Mouse (Mus musculus) kidney, postnatal 0 days (tissue): ENCODE results near the gene Rex1bd. TPM values are rescaled to one million over a fixed set of nuclear protein-coding genes. Genes with fewer than 3 reads are reported as not detected.

ENCODE experiments used
- ATAC-seq: fragments of 200-750 bp; cut with Nextera tagmentation; replicated peaks from 2 replicates; pipeline ENCODE4 v1.8.0; 2017; ENCODE audit warnings: low read depth, moderate number of reproducible peaks, moderate TSS enrichment, moderate library complexity; ENCODE audit not compliant: low FRiP score
- DNase-seq: peaks from one replicate; pipeline ENCODE4 v3.0.0-alpha.2; 2016; ENCODE audit warnings: low spot score
- H3K27ac ChIP-seq: fragments of 300-500 bp; sonication (generic); 2 replicates; pipeline ENCODE4 v1.5.1; 2014; ENCODE audit warnings: mild to moderate bottlenecking
- H3K27me3 ChIP-seq: fragments of 300-500 bp; sonication (generic); 2 replicates; pipeline ENCODE4 v1.6.1; 2014; ENCODE audit warnings: low read length, mixed read lengths; ENCODE audit not compliant: insufficient read depth
- H3K36me3 ChIP-seq: fragments of 300-500 bp; sonication (generic); 2 replicates; pipeline ENCODE4 v1.6.1; 2014; ENCODE audit warnings: low read length, mixed read lengths; ENCODE audit not compliant: insufficient read depth
- H3K4me1 ChIP-seq: fragments of 300-500 bp; sonication (generic); replicated peaks from 2 replicates; pipeline ENCODE4 v1.6.1; 2014; ENCODE audit warnings: antibody characterized with exemption, low read length, mixed read lengths; ENCODE audit not compliant: insufficient read depth
- H3K4me2 ChIP-seq: fragments of 300-500 bp; sonication (generic); 2 replicates; pipeline ENCODE4 v1.6.1; 2014; ENCODE audit warnings: mild to moderate bottlenecking, low read length, moderate library complexity, mixed read lengths
- H3K4me3 ChIP-seq: fragments of 300-500 bp; sonication (generic); replicated peaks from 2 replicates; pipeline ENCODE4 v1.5.1; 2014; ENCODE audit warnings: low read depth, low read length
- H3K9ac ChIP-seq: fragments of 300-500 bp; sonication (generic); 2 replicates; pipeline ENCODE4 v1.6.1; 2014; ENCODE audit warnings: low read depth, low read length
- H3K9me3 ChIP-seq: fragments of 300-500 bp; sonication (generic); replicated peaks from 2 replicates; pipeline ENCODE4 v1.6.1; 2016; ENCODE audit warnings: low read length, inconsistent platforms, mixed read lengths
- CTCF ChIP-seq: IDR thresholded peaks from 2 replicates; pipeline ENCODE4 v1.5.1; 2016; ENCODE audit warnings: antibody characterized with exemption, low read depth, mild to moderate bottlenecking, moderate library complexity
- WGBS: fragments of 180-500 bp; shearing (Covaris S2); extraction: QIAGEN DNeasy Blood & Tissue Kit; methylation state at CpG from one replicate; pipeline ENCODE4 v1.1.7; 2014; 5-methylcytosine and 5-hydroxymethylcytosine counted together
- polyA plus RNA-seq: library from polyadenylated mRNA; unstranded; fragments of >200 nt; fragmentation: Nextera tagmentation; extraction: Ambion mirVana; gene quantifications from 2 replicates; pipeline ENCODE4 v1.2.1, GENCODE M21; 2015

Rex1bd gene
- polyA plus RNA-seq, 1 experiment from 2014 or later = 140 TPM

DNA sequence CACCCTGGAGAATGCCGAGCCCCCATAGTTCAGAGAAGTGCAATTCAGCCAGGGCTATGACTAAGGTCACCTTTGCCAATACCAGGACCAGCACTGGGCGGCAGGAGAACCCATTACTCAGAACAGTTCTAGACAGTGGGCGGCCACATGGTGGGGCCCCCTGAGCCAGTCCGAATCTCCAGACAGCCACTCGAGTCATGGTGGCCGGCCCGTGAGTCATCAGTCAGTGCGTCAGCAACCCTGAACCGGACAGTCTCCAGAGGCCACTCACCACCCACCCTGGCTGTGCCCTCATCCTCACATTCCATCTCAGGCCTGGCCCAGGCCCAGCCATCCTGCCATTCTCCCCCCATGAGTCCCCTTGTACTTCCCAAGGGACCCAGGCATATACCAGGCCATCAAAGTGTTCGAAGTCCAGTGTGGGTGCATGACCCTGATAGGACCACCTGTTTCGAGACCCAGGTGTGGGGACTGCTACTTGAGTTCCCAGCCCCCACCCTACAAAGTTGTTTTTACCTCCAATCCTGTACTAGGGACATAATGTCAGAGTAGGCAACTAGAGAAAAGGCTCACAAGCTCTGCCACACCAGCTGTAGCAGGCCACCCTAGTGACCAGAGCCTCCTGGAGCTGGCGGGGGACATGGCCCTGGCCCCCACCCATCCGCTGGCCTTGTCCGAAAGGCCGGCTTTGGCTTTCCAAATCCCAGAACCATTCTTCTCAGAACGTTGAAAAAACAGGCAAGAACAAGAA is 44.6 kb downstream of the Rex1bd start:
- Histone ChIP-seq H3K9ac (no peak overlapping the region), H3K27ac (no peak overlapping the region), H3K9me3 (no peaks in the 10 kb centered on the region), H3K4me1 (0 out of 2 replicates have a peak, but pooled peaks cover 3% of the 10 kb centered on the region), H3K36me3 (0 out of 2 replicates have a peak, but pooled peaks cover 2% of the 10 kb centered on the region), H3K4me2 (no peak overlapping the region), H3K27me3 (no peaks in the 10 kb centered on the region), H3K4me3 (no peak overlapping the region)
- TF ChIP-seq CTCF = no peak
- no peak for DNase-seq
- WGBS = 83% methylated on average over 16 of the region's 16 CpGs
- ATAC-seq = 0 out of 2 replicates have a peak, but pooled peaks have one; percentile 11

DNA sequence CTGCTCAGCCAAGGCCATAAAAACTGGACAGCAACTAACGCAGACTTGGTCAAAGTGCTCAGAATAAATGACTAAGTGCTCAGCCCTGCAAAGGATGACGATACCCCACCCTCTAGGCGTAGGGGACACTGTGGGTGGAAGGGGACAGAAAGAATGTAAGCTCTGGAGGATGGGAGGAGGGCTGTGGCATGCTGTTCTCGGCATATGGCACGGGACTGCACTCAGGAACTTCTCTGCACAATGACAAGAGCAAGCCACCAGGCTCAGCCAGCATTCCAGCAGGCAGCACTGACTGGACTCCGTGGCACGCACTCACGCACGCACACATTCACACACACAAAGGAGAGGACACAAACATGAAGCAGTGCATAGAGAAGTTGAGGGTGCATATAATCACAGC is 45.9 kb downstream of the Rex1bd start:
- Histone ChIP-seq H3K27me3 (no peaks in the 10 kb centered on the region), H3K9ac (no peak overlapping the region), H3K36me3 (no peaks in the 10 kb centered on the region), H3K4me3 (no peak overlapping the region), H3K27ac (no peak overlapping the region), H3K4me2 (no peak overlapping the region), H3K9me3 (no peaks in the 10 kb centered on the region), H3K4me1 (no peaks in the 10 kb centered on the region)
- WGBS = 68% methylated on average over 9 of the region's 9 CpGs
- no peak for DNase-seq
- TF ChIP-seq CTCF = no peak
- ATAC-seq = no peak

DNA sequence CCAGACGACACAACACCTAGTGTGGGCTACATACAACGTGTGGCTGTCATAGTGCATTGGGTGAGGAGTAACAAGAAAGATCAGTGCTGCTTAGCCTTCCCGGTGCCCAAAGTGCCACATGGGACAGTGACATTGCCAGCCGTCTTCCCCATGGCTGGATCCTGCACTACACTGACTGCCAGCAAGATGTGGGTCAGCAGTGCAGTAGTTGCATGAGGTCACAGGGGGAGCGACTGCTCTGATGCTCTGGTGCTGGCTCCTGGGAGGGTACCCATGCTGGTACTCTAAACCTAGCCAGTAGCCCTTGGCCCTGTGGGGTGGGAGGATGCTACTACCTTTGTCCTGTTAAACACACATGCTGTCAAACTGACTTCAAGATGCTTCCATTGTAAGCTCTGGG is 46.4 kb downstream of the Rex1bd start:
- H3K4me1 ChIP-seq = no peaks in the 10 kb centered on the region
- ATAC-seq (no peak), DNase-seq (no peak)
- no peak overlapping the region for H3K9ac ChIP-seq
- no peaks in the 10 kb centered on the region for H3K36me3 ChIP-seq
- WGBS = 94% methylated on average over 5 of the region's 5 CpGs
- H3K27me3 ChIP-seq = no peaks in the 10 kb centered on the region
- TF ChIP-seq CTCF = no peak
- H3K27ac ChIP-seq = no peak overlapping the region
- no peak overlapping the region for H3K4me2 ChIP-seq
- no peaks in the 10 kb centered on the region for H3K9me3 ChIP-seq
- no peak overlapping the region for H3K4me3 ChIP-seq

DNA sequence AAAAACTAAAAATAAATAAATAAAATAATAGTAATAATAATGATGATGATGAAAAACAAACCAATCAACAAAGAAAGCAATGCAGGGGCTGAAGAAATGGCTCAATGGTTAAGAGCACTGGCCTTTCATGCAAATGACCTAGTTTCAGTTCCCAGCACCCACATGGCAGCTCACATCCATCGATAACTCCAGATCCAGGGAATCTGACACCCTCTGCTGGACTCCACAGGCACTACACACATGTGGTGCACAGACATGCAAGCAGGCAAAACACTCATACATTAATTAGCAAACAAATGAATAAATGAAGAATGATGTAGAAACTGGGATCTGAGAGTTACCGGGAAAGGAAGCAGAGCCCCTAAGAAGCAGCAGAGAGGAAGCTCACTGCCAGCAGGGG is 46.9 kb downstream of the Rex1bd start:
- Histone ChIP-seq H3K9me3 (no peaks in the 10 kb centered on the region), H3K4me2 (no peak overlapping the region), H3K4me1 (no peaks in the 10 kb centered on the region), H3K27ac (no peak overlapping the region), H3K27me3 (no peaks in the 10 kb centered on the region), H3K36me3 (no peaks in the 10 kb centered on the region), H3K9ac (no peak overlapping the region), H3K4me3 (no peak overlapping the region)
- DNase-seq (no peak), ATAC-seq (no peak)
- WGBS = 90% methylated on average over 2 of the region's 2 CpGs
- no peak for TF ChIP-seq CTCF

DNA sequence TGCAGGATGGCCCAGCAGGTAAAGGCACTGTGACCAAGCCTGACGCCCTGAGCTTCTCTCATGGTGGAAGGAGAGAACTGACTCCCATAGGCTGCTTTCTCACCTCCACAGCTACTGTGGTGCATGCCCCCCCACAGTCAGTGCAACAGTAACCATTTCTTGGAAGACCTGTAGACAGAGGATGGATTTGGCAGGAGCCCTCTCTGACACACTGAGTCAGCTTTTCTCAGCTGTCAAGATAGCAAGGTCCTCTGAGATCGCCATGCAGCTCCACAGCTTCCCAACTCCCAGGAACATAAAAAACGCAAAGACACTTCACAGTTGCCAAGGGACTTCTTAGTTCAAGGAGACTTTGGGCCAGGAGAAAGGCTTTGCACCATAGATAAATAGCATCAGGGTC is 48.1 kb downstream of the Rex1bd start:
- no peaks in the 10 kb centered on the region for H3K36me3 ChIP-seq
- H3K9ac ChIP-seq = no peak overlapping the region
- no peaks in the 10 kb centered on the region for H3K9me3 ChIP-seq
- H3K27me3 ChIP-seq = no peaks in the 10 kb centered on the region
- H3K4me1 ChIP-seq = no peaks in the 10 kb centered on the region
- no peak overlapping the region for H3K4me3 ChIP-seq
- no peak for TF ChIP-seq CTCF
- WGBS = 79% methylated on average over 3 of the region's 3 CpGs
- DNase-seq = no peak
- ATAC-seq = no peak
- H3K4me2 ChIP-seq = no peak overlapping the region
- no peak overlapping the region for H3K27ac ChIP-seq

DNA sequence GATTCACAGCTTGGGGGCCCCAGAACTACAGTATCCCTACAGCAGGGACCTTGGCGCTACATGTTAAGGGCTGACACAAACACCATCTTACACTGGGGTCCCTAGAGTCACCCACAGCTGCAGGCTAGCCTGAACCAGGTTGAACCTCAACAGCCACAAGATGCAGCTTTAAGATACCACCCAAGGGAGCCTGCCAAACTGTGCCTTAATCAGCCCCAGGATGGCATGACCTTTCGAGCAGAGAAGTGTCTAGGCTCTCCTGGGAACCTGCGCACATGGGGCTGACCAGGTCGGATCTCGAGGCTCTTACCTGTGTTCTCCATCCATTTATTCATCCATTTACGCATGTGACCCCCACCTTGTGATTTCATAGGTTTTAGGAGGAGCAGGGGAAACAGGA is 48.7 kb downstream of the Rex1bd start:
- Histone ChIP-seq H3K9ac (no peak overlapping the region), H3K4me3 (no peak overlapping the region), H3K27me3 (no peaks in the 10 kb centered on the region), H3K27ac (no peak overlapping the region), H3K36me3 (no peaks in the 10 kb centered on the region), H3K9me3 (no peaks in the 10 kb centered on the region), H3K4me1 (no peaks in the 10 kb centered on the region), H3K4me2 (no peak overlapping the region)
- ATAC-seq = no peak
- no peak for DNase-seq
- no peak for TF ChIP-seq CTCF
- WGBS = 85% methylated on average over 6 of the region's 6 CpGs

DNA sequence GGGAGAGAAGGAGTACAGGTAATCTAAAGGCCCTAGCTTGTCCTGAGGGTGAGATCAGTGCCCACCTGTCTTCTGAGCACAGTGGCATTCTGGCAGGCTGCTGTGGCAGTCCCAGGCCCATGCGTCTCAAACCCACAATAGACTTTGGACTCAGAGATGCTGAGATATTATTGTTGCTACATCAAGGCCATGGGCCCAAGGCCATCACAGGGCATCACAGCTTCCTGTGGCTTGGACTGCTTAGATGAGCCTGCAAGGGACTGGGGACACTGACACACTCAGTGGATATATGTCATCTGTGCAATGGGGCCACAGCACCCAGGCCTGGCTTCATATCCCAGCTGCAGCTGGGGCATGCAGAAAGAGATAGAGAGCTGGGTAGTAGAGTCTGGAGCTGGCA is 49.6 kb downstream of the Rex1bd start:
- H3K27ac ChIP-seq = no peak overlapping the region
- no peaks in the 10 kb centered on the region for H3K4me1 ChIP-seq
- 89% methylated on average over 1 of the region's 1 CpGs for WGBS
- no peak overlapping the region for H3K4me3 ChIP-seq
- H3K36me3 ChIP-seq = peaks cover 8% of the 10 kb centered on the region
- no peak for TF ChIP-seq CTCF
- no peak for DNase-seq
- H3K9me3 ChIP-seq = no peaks in the 10 kb centered on the region
- H3K9ac ChIP-seq = no peak overlapping the region
- no peak for ATAC-seq
- H3K27me3 ChIP-seq = no peaks in the 10 kb centered on the region
- no peak overlapping the region for H3K4me2 ChIP-seq

Other genes with a start within 250 kb of the Rex1bd start
- gene Homer3, start 223.9 kb downstream of the Rex1bd start, polyA plus RNA-seq = 48.9 and 50.0 TPM in 2 replicates
- 41.0 and 43.0 TPM in 2 replicates for gene Ddx49, start 204.3 kb downstream of the Rex1bd start, polyA plus RNA-seq
- 309 and 334 TPM in 2 replicates for gene Cope, start 204.2 kb downstream of the Rex1bd start, polyA plus RNA-seq
- 1.9 and 2.1 TPM in 2 replicates for gene Cers1, start 191.0 kb downstream of the Rex1bd start, polyA plus RNA-seq
- 3.8 and 4.0 TPM in 2 replicates for gene Gdf1, start 176.9 kb downstream of the Rex1bd start, polyA plus RNA-seq
- 11.6 and 12.5 TPM in 2 replicates for gene Upf1, start 153.5 kb downstream of the Rex1bd start, polyA plus RNA-seq
- 0.24 and 0.28 TPM in 2 replicates for gene Comp, start 133.2 kb downstream of the Rex1bd start, polyA plus RNA-seq
- 13.6 and 14.6 TPM in 2 replicates for gene Crtc1, start 67.2 kb downstream of the Rex1bd start, polyA plus RNA-seq
- 19.1 and 19.5 TPM in 2 replicates for gene Klhl26, start 29.8 kb downstream of the Rex1bd start, polyA plus RNA-seq
- gene Tmem59l, start 19.4 kb downstream of the Rex1bd start, polyA plus RNA-seq = 3.0 and 3.5 TPM in 2 replicates
- gene Crlf1, start 13.6 kb downstream of the Rex1bd start, polyA plus RNA-seq = 31.3 and 33.7 TPM in 2 replicates
- gene Uba52, start 4.0 kb upstream of the Rex1bd start, polyA plus RNA-seq = 1,111 and 1,265 TPM in 2 replicates
- 249 and 255 TPM in 2 replicates for gene Fkbp8, start 21.0 kb upstream of the Rex1bd start, polyA plus RNA-seq
- 81.3 and 81.8 TPM in 2 replicates for gene Kxd1, start 21.2 kb upstream of the Rex1bd start, polyA plus RNA-seq
- gene Ell, start 32.7 kb upstream of the Rex1bd start, polyA plus RNA-seq = 14.9 and 17.1 TPM in 2 replicates
- 166 and 169 TPM in 2 replicates for gene Isyna1, start 87.6 kb upstream of the Rex1bd start, polyA plus RNA-seq
- gene Ssbp4, start 102.1 kb upstream of the Rex1bd start, polyA plus RNA-seq = 166 and 188 TPM in 2 replicates
- gene Lrrc25, start 109.4 kb upstream of the Rex1bd start, polyA plus RNA-seq = 1.9 and 2.8 TPM in 2 replicates
- 3.0 and 3.2 TPM in 2 replicates for gene Gdf15, start 125.7 kb upstream of the Rex1bd start, polyA plus RNA-seq
- 84.2 and 87.5 TPM in 2 replicates for gene Pgpep1, start 153.6 kb upstream of the Rex1bd start, polyA plus RNA-seq
- 243 and 281 TPM in 2 replicates for gene Lsm4, start 166.5 kb upstream of the Rex1bd start, polyA plus RNA-seq
- 72.4 and 98.1 TPM in 2 replicates for gene Jund, start 192.2 kb upstream of the Rex1bd start, polyA plus RNA-seq
- 0.03 and 0.05 TPM in 2 replicates for gene Iqcn, start 196.7 kb upstream of the Rex1bd start, polyA plus RNA-seq
- 0.70 and 0.74 TPM in 2 replicates for gene Gm3336, start 211.8 kb upstream of the Rex1bd start, polyA plus RNA-seq
- gene Pde4c, start 217.0 kb upstream of the Rex1bd start, polyA plus RNA-seq = 8.0 and 9.5 TPM in 2 replicates
- gene Rab3a, start 247.9 kb upstream of the Rex1bd start, polyA plus RNA-seq = 20.5 and 21.8 TPM in 2 replicates